Mouse (Mus musculus) thymus, postnatal 4 days (tissue): ENCODE results near the gene Abhd17b.
A peak's percentile ranks its signal among the peaks of the same experiment; 100 is the strongest.
"Not testable (repeated sequence)": the region's sequence is repeated elsewhere in the genome, so short reads cannot be mapped to it uniquely, and the experiment has no call there.

Source experiments
- DNase-seq: peaks from one replicate; pipeline ENCODE4 v3.0.0; 2021

Abhd17b gene

GRCm38 (mm10) chr19:21652285-21653171 lies 457 bp upstream of the Abhd17b start, which contains the start of gene 1110059E24Rik:
Gene 1110059E24Rik (minus strand): TSS chr19:21652976.
- DNase-seq = peak; percentile 90

GRCm38 (mm10) chr19:21654788-21655187 lies 1.8 kb downstream of the Abhd17b start:
- no peak for DNase-seq

GRCm38 (mm10) chr19:21660734-21661133 lies 7.7 kb downstream of the Abhd17b start:
- no peak for DNase-seq

GRCm38 (mm10) chr19:21663756-21664456 lies 10.9 kb downstream of the Abhd17b start:
- DNase-seq = no peak

- DNase-seq = no peak
Measured at GRCm38 (mm10) chr19:21669650-21670049, 16.7 kb downstream of the Abhd17b start.

GRCm38 (mm10) chr19:21674354-21675096 lies 21.5 kb downstream of the Abhd17b start:
- no peak for DNase-seq

GRCm38 (mm10) chr19:21680091-21680490 lies 27.1 kb downstream of the Abhd17b start:
- DNase-seq = no peak

GRCm38 (mm10) chr19:21680986-21681385 lies 28.0 kb downstream of the Abhd17b start:
- no peak for DNase-seq

GRCm38 (mm10) chr19:21713260-21714031 lies 60.5 kb downstream of the Abhd17b start:
- DNase-seq = peak; percentile 59

GRCm38 (mm10) chr19:21714278-21714883 lies 61.4 kb downstream of the Abhd17b start:
- no peak for DNase-seq

GRCm38 (mm10) chr19:21715005-21715442 lies 62.0 kb downstream of the Abhd17b start:
- DNase-seq = no peak

- no peak for DNase-seq
Measured at GRCm38 (mm10) chr19:21715515-21715914, 62.5 kb downstream of the Abhd17b start.

GRCm38 (mm10) chr19:21716456-21716855 lies 63.5 kb downstream of the Abhd17b start:
- DNase-seq = no peak

- no peak for DNase-seq
Measured at GRCm38 (mm10) chr19:21719206-21719605, 66.2 kb downstream of the Abhd17b start.

GRCm38 (mm10) chr19:21720950-21721349 lies 68.0 kb downstream of the Abhd17b start:
- DNase-seq = no peak

- not testable (repeated sequence) for DNase-seq
Measured at GRCm38 (mm10) chr19:21723280-21723679, 70.3 kb downstream of the Abhd17b start.

GRCm38 (mm10) chr19:21723911-21724655 lies 71.1 kb downstream of the Abhd17b start:
- DNase-seq = no peak

GRCm38 (mm10) chr19:21725168-21725567 lies 72.2 kb downstream of the Abhd17b start:
- DNase-seq = no peak

GRCm38 (mm10) chr19:21727081-21727480 lies 74.1 kb downstream of the Abhd17b start:
- DNase-seq = no peak

- DNase-seq = no peak
Measured at GRCm38 (mm10) chr19:21728342-21728741, 75.4 kb downstream of the Abhd17b start.

GRCm38 (mm10) chr19:21731887-21732286 lies 78.9 kb downstream of the Abhd17b start:
- no peak for DNase-seq
